Comparison of ENCODE assay signal across 20 mouse cellular contexts in genomic region chr3:99850926-99851325, GRCm38 (mm10). TPM values are rescaled to one million over a fixed set of nuclear protein-coding genes. Genes with fewer than 3 reads are reported as not detected.
"Had no signal": no experiment of that assay in that cellular context is flagged by ENCODE, and none has a peak within 500 bp of the region (broad histone marks: within the 10 kb centered on the region; RNA-seq: fewer than 3 reads in every experiment).

No protein-coding gene starts in this region.

- H3K9ac ChIP-seq: liver, embryonic 12.5 days; liver, embryonic 14.5 days; lung, embryonic 15.5 days; midbrain, embryonic 13.5 days; midbrain, embryonic 15.5 days; neural tube, embryonic 12.5 days; stomach, embryonic 15.5 days had no signal

- H3K4me1 ChIP-seq: liver, embryonic 12.5 days; lung, embryonic 15.5 days; midbrain, embryonic 13.5 days; midbrain, embryonic 15.5 days; neural tube, embryonic 12.5 days; stomach, embryonic 15.5 days had no signal

- H3K4me3 ChIP-seq: liver, embryonic 12.5 days; lung, embryonic 15.5 days; midbrain, embryonic 13.5 days; midbrain, embryonic 15.5 days; neural tube, embryonic 12.5 days; stomach, embryonic 15.5 days had no signal

- H3K27ac ChIP-seq: liver, embryonic 12.5 days; liver, embryonic 14.5 days; lung, embryonic 15.5 days; midbrain, embryonic 13.5 days; midbrain, embryonic 15.5 days; neural tube, embryonic 12.5 days; stomach, embryonic 15.5 days; stomach, postnatal 0 days had no signal

- DNase-seq: lung, adult 18-20 months; lung, postnatal 4 days; right cerebral cortex, postnatal 14 days; thymus, adult 2 months; thymus, postnatal 25 days; thymus, postnatal 4 days had no signal

- H3K36me3 ChIP-seq: liver, embryonic 12.5 days; lung, embryonic 15.5 days; midbrain, embryonic 13.5 days; midbrain, embryonic 15.5 days; neural tube, embryonic 12.5 days; stomach, embryonic 15.5 days had no signal

- ATAC-seq: liver, embryonic 12.5 days; lung, postnatal 0 days; midbrain, embryonic 13.5 days; midbrain, embryonic 15.5 days had no signal

- H3K9me3 ChIP-seq: liver, embryonic 12.5 days; lung, embryonic 15.5 days; midbrain, embryonic 13.5 days; midbrain, embryonic 15.5 days; neural tube, embryonic 12.5 days; stomach, embryonic 15.5 days had no signal

- H3K27me3 ChIP-seq: liver, embryonic 12.5 days; lung, embryonic 15.5 days; midbrain, embryonic 13.5 days; midbrain, embryonic 15.5 days; neural tube, embryonic 12.5 days; stomach, embryonic 15.5 days had no signal

- H3K4me2 ChIP-seq: liver, embryonic 12.5 days; lung, embryonic 15.5 days; midbrain, embryonic 11.5 days; midbrain, embryonic 13.5 days; midbrain, embryonic 15.5 days; neural tube, embryonic 12.5 days; stomach, embryonic 15.5 days had no signal

RNA-seq across cellular contexts. Expression of gene Spag17, which starts 34.3 kb away (rescaled TPM):
- total RNA-seq: megakaryocyte, adult 5-6 weeks; megakaryocyte-erythroid progenitor cell, adult 5-6 weeks; neutrophil, adult 5-6 weeks had no signal
- polyA plus RNA-seq: spleen, adult 2 months; stomach, postnatal 0 days had no signal
